Mouse (Mus musculus) kidney, embryonic 14.5 days (tissue): Measurements from ENCODE around the gene Gne. TPM values are rescaled to one million over a fixed set of nuclear protein-coding genes. Genes with fewer than 3 reads are reported as not detected.

Source experiments
- ATAC-seq: fragments of 200-750 bp; cut with Nextera tagmentation; 2 replicates; pipeline ENCODE4 v1.8.0; 2017; ENCODE audit warnings: moderate number of reproducible peaks, mild to moderate bottlenecking, moderate TSS enrichment, moderate library complexity; ENCODE audit not compliant: low FRiP score, low TSS enrichment
- H3K27ac ChIP-seq: fragments of 300-500 bp; sonication (generic); 2 replicates; pipeline ENCODE4 v1.5.1; 2014; ENCODE audit warnings: low read depth, mild to moderate bottlenecking, low read length, moderate library complexity, mixed read lengths
- H3K27me3 ChIP-seq: fragments of 300-500 bp; sonication (generic); 2 replicates; pipeline ENCODE4 v1.6.1; 2014; ENCODE audit warnings: mild to moderate bottlenecking, low read length; ENCODE audit not compliant: control insufficient read depth, insufficient read depth
- H3K36me3 ChIP-seq: fragments of 300-500 bp; sonication (generic); 2 replicates; pipeline ENCODE4 v1.6.1; 2014; ENCODE audit warnings: low read length, mixed read lengths; ENCODE audit not compliant: control insufficient read depth, insufficient read depth
- H3K4me1 ChIP-seq: fragments of 300-500 bp; sonication (generic); 2 replicates; pipeline ENCODE4 v1.6.1; 2014; ENCODE audit warnings: low read length, mixed read lengths; ENCODE audit not compliant: control insufficient read depth, insufficient read depth
- H3K4me2 ChIP-seq: fragments of 300-500 bp; sonication (generic); replicated peaks from 2 replicates; pipeline ENCODE4 v1.6.1; 2014; ENCODE audit warnings: low read depth, mild to moderate bottlenecking, low read length
- H3K4me3 ChIP-seq: fragments of 300-500 bp; sonication (generic); 2 replicates; pipeline ENCODE4 v1.5.1; 2014; ENCODE audit warnings: mild to moderate bottlenecking, low read length
- H3K9ac ChIP-seq: fragments of 300-500 bp; sonication (generic); 2 replicates; pipeline ENCODE4 v1.6.1; 2014; ENCODE audit warnings: low read depth, mild to moderate bottlenecking, low read length, moderate library complexity
- H3K9me3 ChIP-seq: fragments of 300-500 bp; sonication (generic); 2 replicates; pipeline ENCODE4 v1.6.1; 2016; ENCODE audit warnings: low read length; ENCODE audit not compliant: control insufficient read depth
- WGBS: fragments of 180-500 bp; shearing (Covaris S2); extraction: QIAGEN DNeasy Blood & Tissue Kit; methylation state at CpG from one replicate; pipeline ENCODE4 v1.1.7; 2014; 5-methylcytosine and 5-hydroxymethylcytosine counted together
- polyA plus RNA-seq: library from polyadenylated mRNA; unstranded; fragments of >200 nt; fragmentation: Nextera tagmentation; extraction: Ambion mirVana; gene quantifications from 2 replicates; pipeline ENCODE4 v1.2.1, GENCODE M21; 2014

Gne gene
- polyA plus RNA-seq, 1 experiment from 2014 or later = 23.2 TPM

DNA sequence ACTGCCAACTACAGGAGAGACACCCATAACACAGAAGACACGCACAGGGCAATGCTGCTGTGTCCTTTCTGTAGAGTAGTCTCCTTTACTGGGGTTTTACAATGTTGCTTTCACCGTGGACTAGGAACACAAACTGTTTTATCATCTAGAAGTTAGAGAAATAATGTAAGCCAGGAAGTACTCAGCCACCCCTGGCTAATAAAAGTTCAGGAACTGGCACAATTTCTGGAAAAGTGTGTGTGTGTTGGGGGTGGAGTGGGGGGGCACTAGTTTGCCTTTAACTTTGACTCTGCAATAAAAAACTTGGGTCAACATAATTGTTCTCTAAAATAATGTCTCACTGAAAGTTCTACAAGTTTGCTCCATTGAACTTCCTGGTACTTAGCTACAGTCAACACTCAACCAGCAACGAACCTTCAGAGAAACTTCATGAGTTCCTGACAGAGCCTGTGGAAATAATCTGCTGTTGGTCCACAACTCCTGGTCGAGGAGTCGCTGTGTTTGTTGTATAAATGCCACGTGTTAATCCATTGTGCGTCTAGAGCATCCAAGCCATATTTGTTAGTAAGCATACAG is 5.5 kb downstream of the Gne start:
- H3K27me3 ChIP-seq = no peaks in the 10 kb centered on the region
- H3K4me2 ChIP-seq = no peak overlapping the region
- no peak overlapping the region for H3K9ac ChIP-seq
- H3K4me3 ChIP-seq = no peak overlapping the region
- ATAC-seq = no peak
- no peaks in the 10 kb centered on the region for H3K4me1 ChIP-seq
- no peaks in the 10 kb centered on the region for H3K36me3 ChIP-seq
- H3K9me3 ChIP-seq = no peaks in the 10 kb centered on the region
- no peak overlapping the region for H3K27ac ChIP-seq
- WGBS = 86% methylated on average over 7 of the region's 7 CpGs

- Histone ChIP-seq H3K4me2 (no peak overlapping the region), H3K4me1 (peaks cover 11% of the 10 kb centered on the region; the same call in 1 of the 2 replicates), H3K9me3 (no peaks in the 10 kb centered on the region), H3K27me3 (no peaks in the 10 kb centered on the region; the same call in 1 of the 2 replicates), H3K27ac (no peak overlapping the region), H3K36me3 (no peaks in the 10 kb centered on the region), H3K9ac (no peak overlapping the region), H3K4me3 (no peak overlapping the region)
- ATAC-seq = no peak
- 77% methylated on average over 4 of the region's 4 CpGs for WGBS
These were observed 9.6 kb downstream of the Gne start for GRCm38 (mm10) chr4:44074422-44074821.

- Histone ChIP-seq H3K27ac (no peak overlapping the region), H3K4me2 (no peak overlapping the region), H3K4me1 (peaks cover 12% of the 10 kb centered on the region; the same call in 1 of the 2 replicates), H3K36me3 (no peaks in the 10 kb centered on the region), H3K27me3 (no peaks in the 10 kb centered on the region; the same call in 1 of the 2 replicates), H3K9ac (no peak overlapping the region), H3K9me3 (no peaks in the 10 kb centered on the region), H3K4me3 (no peak overlapping the region)
- WGBS = 84% methylated on average over 3 of the region's 3 CpGs
- ATAC-seq = no peak
These were observed 10.2 kb downstream of the Gne start for GRCm38 (mm10) chr4:44073799-44074198.

DNA sequence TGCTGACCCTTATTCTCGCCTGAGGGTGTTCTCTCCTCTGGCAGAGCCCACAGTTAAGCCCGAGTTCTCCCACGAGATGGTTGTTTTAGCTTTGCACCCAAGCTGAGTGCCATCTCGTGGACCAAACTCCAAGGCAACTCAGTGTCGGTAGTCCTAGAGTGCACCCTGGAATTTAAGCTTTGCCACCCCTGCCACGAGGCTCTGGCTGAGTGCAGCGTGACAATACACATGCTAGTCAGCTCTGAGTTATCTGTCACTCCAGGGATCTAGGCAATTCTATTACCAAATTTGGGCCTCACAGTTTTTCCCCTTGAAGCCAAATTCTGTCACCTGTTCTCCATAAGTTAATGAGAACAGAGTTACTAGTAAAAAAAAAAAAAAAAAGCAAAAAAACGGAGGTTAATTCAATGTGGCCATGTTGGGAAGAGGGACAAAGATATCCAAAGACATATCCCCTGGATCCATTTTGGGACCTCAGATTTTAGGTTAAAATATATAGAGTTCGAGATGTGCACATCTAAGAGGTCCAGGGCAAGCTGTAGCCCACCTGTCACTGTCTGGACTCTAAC is 11.0 kb downstream of the Gne start:
- peaks cover 14% of the 10 kb centered on the region; the same call in 1 of the 2 replicates for H3K4me1 ChIP-seq
- peak overlapping the region; percentile 89 for H3K4me2 ChIP-seq
- WGBS = 10% methylated on average over 9 of the region's 9 CpGs
- H3K4me3 ChIP-seq = peak overlapping the region; percentile 94
- ATAC-seq = peak; percentile 33
- H3K36me3 ChIP-seq = no peaks in the 10 kb centered on the region
- no peaks in the 10 kb centered on the region; the same call in 1 of the 2 replicates for H3K27me3 ChIP-seq
- H3K27ac ChIP-seq = no peak overlapping the region
- H3K9me3 ChIP-seq = no peaks in the 10 kb centered on the region
- peak overlapping the region; percentile 80 for H3K9ac ChIP-seq

- Histone ChIP-seq H3K36me3 (no peaks in the 10 kb centered on the region), H3K27me3 (no peaks in the 10 kb centered on the region; the same call in 1 of the 2 replicates), H3K4me2 (peak overlapping the region; percentile 89), H3K4me1 (peaks cover 14% of the 10 kb centered on the region; the same call in 1 of the 2 replicates), H3K27ac (peak overlapping the region; percentile 51; the same call in 1 of the 2 replicates), H3K9me3 (no peaks in the 10 kb centered on the region), H3K9ac (peak overlapping the region; percentile 80), H3K4me3 (peak overlapping the region; percentile 94)
- WGBS = under 1% methylated on average over 70 of the region's 70 CpGs
- peak; percentile 97 for ATAC-seq
These were observed 11.7 kb downstream of the Gne start for GRCm38 (mm10) chr4:44072146-44072872.

- no peaks in the 10 kb centered on the region for H3K9me3 ChIP-seq
- H3K4me1 ChIP-seq = peaks cover 14% of the 10 kb centered on the region; the same call in 1 of the 2 replicates
- H3K4me3 ChIP-seq = peak overlapping the region; percentile 94
- peak overlapping the region; percentile 80 for H3K9ac ChIP-seq
- H3K27ac ChIP-seq = peak overlapping the region; percentile 51; the same call in 1 of the 2 replicates
- H3K36me3 ChIP-seq = no peaks in the 10 kb centered on the region
- peak; percentile 19; the same call in 1 of the 2 replicates for ATAC-seq
- peak overlapping the region; percentile 89 for H3K4me2 ChIP-seq
- no peaks in the 10 kb centered on the region; the same call in 1 of the 2 replicates for H3K27me3 ChIP-seq
- 4% methylated on average over 11 of the region's 11 CpGs for WGBS
These were observed 12.2 kb downstream of the Gne start for GRCm38 (mm10) chr4:44071741-44072145.

DNA sequence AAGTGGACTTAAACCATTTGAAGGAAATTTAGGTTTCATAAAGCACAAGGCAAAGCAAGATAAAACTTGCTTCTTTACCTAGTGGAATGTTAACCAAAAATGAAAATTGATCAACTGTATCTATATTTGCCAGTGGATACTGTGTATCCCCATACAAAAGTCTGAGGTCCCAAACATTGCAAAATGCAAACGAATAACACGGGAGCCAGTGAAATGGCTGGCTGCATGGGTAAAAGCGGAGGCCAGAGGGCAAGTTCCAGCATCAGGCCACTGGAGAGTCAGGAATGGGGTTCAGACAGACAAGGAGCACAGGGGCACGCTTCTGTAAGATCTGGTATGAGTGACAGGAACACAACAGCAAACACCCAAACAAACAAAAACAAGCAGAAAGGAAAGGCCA is 13.3 kb downstream of the Gne start:
- H3K27ac ChIP-seq = no peak overlapping the region
- no peaks in the 10 kb centered on the region for H3K36me3 ChIP-seq
- no peaks in the 10 kb centered on the region for H3K9me3 ChIP-seq
- H3K4me1 ChIP-seq = peaks cover 14% of the 10 kb centered on the region; the same call in 1 of the 2 replicates
- H3K27me3 ChIP-seq = no peaks in the 10 kb centered on the region; the same call in 1 of the 2 replicates
- WGBS = 89% methylated on average over 4 of the region's 4 CpGs
- no peak overlapping the region for H3K4me3 ChIP-seq
- no peak overlapping the region for H3K9ac ChIP-seq
- no peak overlapping the region; the same call in 1 of the 2 replicates for H3K4me2 ChIP-seq
- ATAC-seq = no peak

DNA sequence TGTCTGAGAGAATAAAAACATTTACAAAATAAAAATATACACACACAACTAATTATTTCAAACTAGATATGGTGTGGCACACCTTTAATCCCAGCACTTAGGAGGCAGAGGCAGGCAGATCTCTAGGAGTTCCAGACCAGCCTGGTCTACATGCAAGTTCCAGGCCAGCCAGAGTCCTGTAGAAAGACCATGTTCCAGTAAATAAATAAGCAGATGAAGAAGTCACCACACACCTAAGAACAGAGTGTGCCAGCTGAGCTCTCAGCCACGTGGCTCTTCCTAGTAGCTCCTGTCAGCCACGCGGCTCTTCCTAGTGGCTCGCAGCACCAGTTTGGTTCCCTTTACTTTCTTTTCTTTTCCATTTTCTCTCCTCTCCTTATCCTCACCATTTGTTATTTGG is 14.6 kb downstream of the Gne start:
- Histone ChIP-seq H3K9me3 (no peaks in the 10 kb centered on the region), H3K36me3 (no peaks in the 10 kb centered on the region), H3K27ac (no peak overlapping the region), H3K4me3 (no peak overlapping the region), H3K9ac (no peak overlapping the region), H3K4me2 (no peak overlapping the region), H3K4me1 (peaks cover 14% of the 10 kb centered on the region; the same call in 1 of the 2 replicates), H3K27me3 (no peaks in the 10 kb centered on the region; the same call in 1 of the 2 replicates)
- ATAC-seq = no peak
- WGBS = 95% methylated on average over 4 of the region's 4 CpGs
